Comparison of ENCODE assay signal across 8 mouse cellular contexts in genomic region chr13:59365460-59365859, GRCm38 (mm10).
DNase-seq lines count a peak whose midpoint lies in the region; ATAC-seq and TF ChIP-seq lines count a peak whose summit lies in the region.

No protein-coding gene starts in this region.

- no peak overlapping the region for H3K9ac ChIP-seq in liver, embryonic 12.5 days
- H3K9ac ChIP-seq in neural tube, embryonic 13.5 days, result no peak overlapping the region

- TF ChIP-seq POLR2A in cerebellum, adult 2 months (IDR thresholded peaks at IDR 0.05; ENCODE audit: borderline replicate concordance, insufficient read depth, low read length), result no peak
- no peak for TF ChIP-seq POLR2A in kidney, adult 2 months (IDR thresholded peaks at IDR 0.05; ENCODE audit: low read depth, low read length)

- WGBS in liver, embryonic 12.5 days (ENCODE audit: insufficient replicate concordance), result 34% methylated on average over 5 of the region's 5 CpGs
- 36% methylated on average over 5 of the region's 5 CpGs for WGBS in cerebellum, adult 2 months
- WGBS in kidney, adult 2 months, result 48% methylated on average over 5 of the region's 5 CpGs
- WGBS in neural tube, embryonic 13.5 days, result 42% methylated on average over 5 of the region's 5 CpGs

- no peak for ATAC-seq in liver, embryonic 12.5 days
- peak; percentile 92 for ATAC-seq in frontal cortex, adult (ENCODE audit: low TSS enrichment)
- ATAC-seq in neural tube, embryonic 13.5 days (ENCODE audit: low read depth), result 0 out of 2 replicates have a peak, but pooled peaks have one; percentile 56

- no peaks in the 10 kb centered on the region for H3K27me3 ChIP-seq in liver, embryonic 12.5 days (replicated peaks)
- H3K27me3 ChIP-seq in cerebellum, adult 2 months (ENCODE audit: control insufficient read depth, insufficient read depth, low read length), result no peaks in the 10 kb centered on the region
- no peaks in the 10 kb centered on the region for H3K27me3 ChIP-seq in kidney, adult 2 months (replicated peaks; ENCODE audit: control insufficient read depth, insufficient read depth, low read length)
- H3K27me3 ChIP-seq in neural tube, embryonic 13.5 days, result no peaks in the 10 kb centered on the region

- H3K27ac ChIP-seq in liver, embryonic 12.5 days, result no peak overlapping the region
- no peak overlapping the region for H3K27ac ChIP-seq in cerebellum, adult 2 months (ENCODE audit: insufficient read depth, low read length)
- no peak overlapping the region for H3K27ac ChIP-seq in kidney, adult 2 months (ENCODE audit: insufficient read depth, low read depth, low read length)
- no peak overlapping the region for H3K27ac ChIP-seq in neural tube, embryonic 13.5 days (replicated peaks)

- H3K9me3 ChIP-seq in liver, embryonic 12.5 days (replicated peaks), result no peaks in the 10 kb centered on the region
- H3K9me3 ChIP-seq in neural tube, embryonic 13.5 days, result no peaks in the 10 kb centered on the region

- peak; percentile 74 for TF ChIP-seq CTCF in cerebellum, adult 2 months (IDR thresholded peaks at IDR 0.05; ENCODE audit: borderline replicate concordance, insufficient read depth, low read depth, low read length)
- peak; percentile 54 for TF ChIP-seq CTCF in kidney, adult 2 months (conservative IDR thresholded peaks at IDR 0.05; ENCODE audit: insufficient read depth, insufficient read length, low read depth, low read length)

- no peak overlapping the region for H3K4me3 ChIP-seq in liver, embryonic 12.5 days
- H3K4me3 ChIP-seq in cerebellum, adult 2 months (replicated peaks; ENCODE audit: insufficient read depth, low read depth, low read length), result no peak overlapping the region
- no peak overlapping the region for H3K4me3 ChIP-seq in kidney, adult 2 months (ENCODE audit: insufficient read depth, low read depth, low read length)
- no peak overlapping the region for H3K4me3 ChIP-seq in neural tube, embryonic 13.5 days

- no peak overlapping the region for H3K4me2 ChIP-seq in liver, embryonic 12.5 days
- no peak overlapping the region for H3K4me2 ChIP-seq in neural tube, embryonic 13.5 days

- no peaks in the 10 kb centered on the region for H3K4me1 ChIP-seq in liver, embryonic 12.5 days
- no peaks in the 10 kb centered on the region for H3K4me1 ChIP-seq in cerebellum, adult 2 months (ENCODE audit: control insufficient read depth, insufficient read depth, low read length)
- no peaks in the 10 kb centered on the region for H3K4me1 ChIP-seq in kidney, adult 2 months (ENCODE audit: control insufficient read depth, insufficient read depth, low read length)
- 0 out of 2 replicates have a peak, but pooled peaks cover 3% of the 10 kb centered on the region for H3K4me1 ChIP-seq in neural tube, embryonic 13.5 days (replicated peaks)

- no peaks in the 10 kb centered on the region for H3K36me3 ChIP-seq in liver, embryonic 12.5 days
- no peaks in the 10 kb centered on the region for H3K36me3 ChIP-seq in kidney, adult 2 months (ENCODE audit: control insufficient read depth, insufficient read depth, low read length)
- no peaks in the 10 kb centered on the region for H3K36me3 ChIP-seq in neural tube, embryonic 13.5 days

- intact Hi-C loops in left cerebral cortex, postnatal 36 days (cut with DNase I), result loop anchor here (10.0 kb wide), 2 partner anchors 561 to 731 kb away; partner anchors contain the start of gene Ntrk2

- peak; percentile 68 for DNase-seq in liver
- peak; percentile 65 to 78 for DNase-seq in cerebellum, adult 2 months
- DNase-seq in kidney, adult 2 months, result peak; percentile 53
- DNase-seq in left cerebral cortex, postnatal 36 days (ENCODE audit: low spot score in 2 of 2), result peak; percentile 76 to 81
- DNase-seq in thymus, postnatal 0 days (ENCODE audit: low spot score), result peak; percentile 59
